ENCODE assay signal across 8 mouse cellular contexts in genomic region chr3:59079327-59079726, GRCm38 (mm10). TPM values are rescaled to one million over a fixed set of nuclear protein-coding genes. Genes with fewer than 3 reads are reported as not detected.
DNase-seq lines count a peak whose midpoint lies in the region; ATAC-seq lines count a peak whose summit lies in the region.

No protein-coding gene starts in this region.

- H3K4me3 ChIP-seq in forebrain, embryonic 14.5 days (ENCODE audit: low read depth, low read length) = no peak overlapping the region
- H3K4me3 ChIP-seq in neural tube, embryonic 12.5 days = no peak overlapping the region

- intact Hi-C loops in left cerebral cortex, postnatal 14 days (cut with DNase I) = loop anchor here (5.0 kb wide), 1 partner anchor 1033 kb away; no protein-coding TSS in a partner anchor

- H3K4me2 ChIP-seq in forebrain, embryonic 14.5 days (ENCODE audit: low read length) = no peak overlapping the region
- H3K4me2 ChIP-seq in neural tube, embryonic 12.5 days (replicated peaks) = no peak overlapping the region

- DNase-seq in left cerebral cortex, postnatal 14 days (ENCODE audit: low spot score in 2 of 2) = peak; percentile 45 to 55
- DNase-seq in left cerebral cortex, adult 11 months (ENCODE audit: low spot score) = no peak
- DNase-seq in Muller cell, postnatal 12 days (ENCODE audit: inconsistent ontology term) = peak; percentile 53
- DNase-seq in cerebellum, adult 11-12 months = peak; percentile 30
- peak; percentile 81 for DNase-seq in forebrain, embryonic 14.5 days (ENCODE audit: low spot score)
- peak; percentile 42 for DNase-seq in layer of hippocampus, adult 9-11 months
- DNase-seq in ovary, postnatal 10 days (ENCODE audit: low spot score) = no peak

- 36% methylated on average over 4 of the region's 4 CpGs for WGBS in forebrain, embryonic 14.5 days
- WGBS in neural tube, embryonic 12.5 days = 35% methylated on average over 4 of the region's 4 CpGs

- no peaks in the 10 kb centered on the region for H3K27me3 ChIP-seq in forebrain, embryonic 14.5 days (replicated peaks; ENCODE audit: control insufficient read depth, insufficient read depth, low read length)
- H3K27me3 ChIP-seq in neural tube, embryonic 12.5 days (replicated peaks) = no peaks in the 10 kb centered on the region

- no peaks in the 10 kb centered on the region for H3K36me3 ChIP-seq in forebrain, embryonic 14.5 days (ENCODE audit: control insufficient read depth, insufficient read depth, low read length)
- H3K36me3 ChIP-seq in neural tube, embryonic 12.5 days = no peaks in the 10 kb centered on the region

- H3K9ac ChIP-seq in forebrain, embryonic 14.5 days (ENCODE audit: low read length) = no peak overlapping the region
- H3K9ac ChIP-seq in neural tube, embryonic 12.5 days = no peak overlapping the region

- no peaks in the 10 kb centered on the region for H3K9me3 ChIP-seq in forebrain, embryonic 14.5 days (replicated peaks; ENCODE audit: control insufficient read depth, low read length)
- H3K9me3 ChIP-seq in neural tube, embryonic 12.5 days = no peaks in the 10 kb centered on the region

- ATAC-seq in forebrain, embryonic 14.5 days = peak; percentile 73
- ATAC-seq in neural tube, embryonic 12.5 days (ENCODE audit: low FRiP score, low read depth) = peak; percentile 69

- no peak overlapping the region for H3K27ac ChIP-seq in forebrain, embryonic 14.5 days (ENCODE audit: low read depth, low read length)
- H3K27ac ChIP-seq in neural tube, embryonic 12.5 days = no peak overlapping the region

- H3K4me1 ChIP-seq in forebrain, embryonic 14.5 days (ENCODE audit: control insufficient read depth, insufficient read depth, low read length) = no peaks in the 10 kb centered on the region
- peaks cover 4% of the 10 kb centered on the region; the same call in 1 of the 2 replicates for H3K4me1 ChIP-seq in neural tube, embryonic 12.5 days

RNA-seq across cellular contexts. Expression of gene Gpr171, which starts 22.3 kb away (rescaled TPM):
- not detected for total RNA-seq in left cerebral cortex, postnatal 14 days (2021)
- 0.18 and 0.25 TPM in 2 replicates for polyA plus RNA-seq in forebrain, embryonic 14.5 days (2014; fragmentation: Nextera tagmentation; extraction: Ambion mirVana)
- 0.92 and 0.96 TPM in 2 replicates for polyA plus RNA-seq in neural tube, embryonic 12.5 days (2016; fragmentation: Nextera tagmentation; extraction: Ambion mirVana)

Comparison
In these comparisons a context has a peak if more than half of its experiments do, and no peak if none do; other contexts are left out.
1. DNase-seq: peak in left cerebral cortex, postnatal 14 days (2 of 2), Muller cell, postnatal 12 days (single experiment), cerebellum, adult 11-12 months (single experiment), forebrain, embryonic 14.5 days (single experiment) and layer of hippocampus, adult 9-11 months (single experiment); none in left cerebral cortex, adult 11 months (single experiment) and ovary, postnatal 10 days (single experiment).